Mouse (Mus musculus): ENCODE measurements around the gene Gm11037. TPM values are rescaled to one million over a fixed set of nuclear protein-coding genes. Genes with fewer than 3 reads are reported as not detected.
"Not testable (repeated sequence)": the region's sequence is repeated elsewhere in the genome, so short reads cannot be mapped to it uniquely, and the experiment has no call there.

The Gm11037 gene
- polyA plus RNA-seq, 1 experiment from 2014 or later = not detected

GRCm38 (mm10) chr2:131097087-131097486 is 36.2 kb upstream of the Gm11037 start:
- no peaks in the 10 kb centered on the region for H3K27me3 ChIP-seq (replicated peaks; ENCODE audit: control insufficient read depth, insufficient read depth, low read length)
- H3K4me1 ChIP-seq (ENCODE audit: control insufficient read depth, insufficient read depth, low read length) = peaks cover 9% of the 10 kb centered on the region
- no peak for ATAC-seq
- H3K9me3 ChIP-seq (ENCODE audit: control insufficient read depth, low read length) = no peaks in the 10 kb centered on the region
- H3K9ac ChIP-seq (ENCODE audit: low read depth, low read length) = no peak overlapping the region
- H3K36me3 ChIP-seq (ENCODE audit: control insufficient read depth, insufficient read depth, low read length) = no peaks in the 10 kb centered on the region
- no peak overlapping the region for H3K27ac ChIP-seq (ENCODE audit: low read length)
- 86% methylated on average over 4 of the region's 4 CpGs for WGBS
- H3K4me2 ChIP-seq (ENCODE audit: low read depth, low read length) = 0 out of 2 replicates have a peak overlapping the region, but pooled peaks have one; percentile 37
- H3K4me3 ChIP-seq (ENCODE audit: low read length) = no peak overlapping the region

- no peak overlapping the region for H3K4me3 ChIP-seq (ENCODE audit: low read length)
- no peaks in the 10 kb centered on the region for H3K36me3 ChIP-seq (ENCODE audit: control insufficient read depth, insufficient read depth, low read length)
- no peaks in the 10 kb centered on the region for H3K27me3 ChIP-seq (replicated peaks; ENCODE audit: control insufficient read depth, insufficient read depth, low read length)
- no peak overlapping the region for H3K4me2 ChIP-seq (ENCODE audit: low read depth, low read length)
- H3K9me3 ChIP-seq (ENCODE audit: control insufficient read depth, low read length) = no peaks in the 10 kb centered on the region
- H3K27ac ChIP-seq (ENCODE audit: low read length) = no peak overlapping the region
- ATAC-seq = no peak
- 0 out of 2 replicates have a peak, but pooled peaks cover 1% of the 10 kb centered on the region for H3K4me1 ChIP-seq (ENCODE audit: control insufficient read depth, insufficient read depth, low read length)
- no peak overlapping the region for H3K9ac ChIP-seq (ENCODE audit: low read depth, low read length)
- WGBS = 53% methylated on average over 3 of the region's 3 CpGs
These were observed 31.8 kb upstream of the Gm11037 start for GRCm38 (mm10) chr2:131101530-131101929.

GRCm38 (mm10) chr2:131104021-131104420 is 29.3 kb upstream of the Gm11037 start:
- no peak overlapping the region for H3K4me3 ChIP-seq (ENCODE audit: low read length)
- no peaks in the 10 kb centered on the region for H3K4me1 ChIP-seq (ENCODE audit: control insufficient read depth, insufficient read depth, low read length)
- no peaks in the 10 kb centered on the region for H3K36me3 ChIP-seq (ENCODE audit: control insufficient read depth, insufficient read depth, low read length)
- ATAC-seq = no peak
- no peaks in the 10 kb centered on the region for H3K9me3 ChIP-seq (ENCODE audit: control insufficient read depth, low read length)
- H3K27ac ChIP-seq (ENCODE audit: low read length) = no peak overlapping the region
- H3K27me3 ChIP-seq (replicated peaks; ENCODE audit: control insufficient read depth, insufficient read depth, low read length) = no peaks in the 10 kb centered on the region
- H3K9ac ChIP-seq (ENCODE audit: low read depth, low read length) = no peak overlapping the region
- H3K4me2 ChIP-seq (ENCODE audit: low read depth, low read length) = no peak overlapping the region
- WGBS = 88% methylated on average over 4 of the region's 4 CpGs

GRCm38 (mm10) chr2:131105061-131105460 is 28.2 kb upstream of the Gm11037 start:
- not testable (repeated sequence) for H3K27ac ChIP-seq (ENCODE audit: low read length); H3K4me3 ChIP-seq (ENCODE audit: low read length); H3K9ac ChIP-seq (ENCODE audit: low read depth, low read length); ATAC-seq; H3K4me1 ChIP-seq (ENCODE audit: control insufficient read depth, insufficient read depth, low read length); H3K9me3 ChIP-seq (ENCODE audit: control insufficient read depth, low read length); H3K4me2 ChIP-seq (ENCODE audit: low read depth, low read length); H3K27me3 ChIP-seq (replicated peaks; ENCODE audit: control insufficient read depth, insufficient read depth, low read length); H3K36me3 ChIP-seq (ENCODE audit: control insufficient read depth, insufficient read depth, low read length)
- WGBS = 69% methylated on average over 4 of the region's 4 CpGs

GRCm38 (mm10) chr2:131105989-131106388 is 27.3 kb upstream of the Gm11037 start:
- H3K27me3 ChIP-seq (replicated peaks; ENCODE audit: control insufficient read depth, insufficient read depth, low read length) = no peaks in the 10 kb centered on the region
- ATAC-seq = no peak
- no peaks in the 10 kb centered on the region for H3K36me3 ChIP-seq (ENCODE audit: control insufficient read depth, insufficient read depth, low read length)
- H3K4me1 ChIP-seq (ENCODE audit: control insufficient read depth, insufficient read depth, low read length) = no peaks in the 10 kb centered on the region
- WGBS = 88% methylated on average over 5 of the region's 5 CpGs
- no peak overlapping the region for H3K4me2 ChIP-seq (ENCODE audit: low read depth, low read length)
- no peaks in the 10 kb centered on the region for H3K9me3 ChIP-seq (ENCODE audit: control insufficient read depth, low read length)
- H3K9ac ChIP-seq (ENCODE audit: low read depth, low read length) = no peak overlapping the region
- H3K4me3 ChIP-seq (ENCODE audit: low read length) = no peak overlapping the region
- H3K27ac ChIP-seq (ENCODE audit: low read length) = no peak overlapping the region

- H3K27me3 ChIP-seq (replicated peaks; ENCODE audit: control insufficient read depth, insufficient read depth, low read length) = no peaks in the 10 kb centered on the region
- H3K36me3 ChIP-seq (ENCODE audit: control insufficient read depth, insufficient read depth, low read length) = no peaks in the 10 kb centered on the region
- no peaks in the 10 kb centered on the region for H3K9me3 ChIP-seq (ENCODE audit: control insufficient read depth, low read length)
- peak; percentile 83 for ATAC-seq
- no peak overlapping the region for H3K27ac ChIP-seq (ENCODE audit: low read length)
- H3K4me2 ChIP-seq (ENCODE audit: low read depth, low read length) = no peak overlapping the region
- no peak overlapping the region for H3K4me3 ChIP-seq (ENCODE audit: low read length)
- 58% methylated on average over 2 of the region's 2 CpGs for WGBS
- no peak overlapping the region for H3K9ac ChIP-seq (ENCODE audit: low read depth, low read length)
- no peaks in the 10 kb centered on the region for H3K4me1 ChIP-seq (ENCODE audit: control insufficient read depth, insufficient read depth, low read length)
These were observed 14.2 kb upstream of the Gm11037 start for GRCm38 (mm10) chr2:131118968-131119574.

GRCm38 (mm10) chr2:131124166-131124565 is 9.1 kb upstream of the Gm11037 start:
- no peaks in the 10 kb centered on the region for H3K9me3 ChIP-seq (ENCODE audit: control insufficient read depth, low read length)
- H3K4me1 ChIP-seq (ENCODE audit: control insufficient read depth, insufficient read depth, low read length) = peaks cover 24% of the 10 kb centered on the region
- H3K27ac ChIP-seq (ENCODE audit: low read length) = no peak overlapping the region
- H3K36me3 ChIP-seq (ENCODE audit: control insufficient read depth, insufficient read depth, low read length) = no peaks in the 10 kb centered on the region
- ATAC-seq = no peak
- H3K27me3 ChIP-seq (replicated peaks; ENCODE audit: control insufficient read depth, insufficient read depth, low read length) = no peaks in the 10 kb centered on the region
- no peak overlapping the region for H3K4me2 ChIP-seq (ENCODE audit: low read depth, low read length)
- H3K4me3 ChIP-seq (ENCODE audit: low read length) = no peak overlapping the region
- H3K9ac ChIP-seq (ENCODE audit: low read depth, low read length) = no peak overlapping the region
- 81% methylated on average over 3 of the region's 3 CpGs for WGBS

- ATAC-seq = no peak
- peaks cover 25% of the 10 kb centered on the region for H3K4me1 ChIP-seq (ENCODE audit: control insufficient read depth, insufficient read depth, low read length)
- no peak overlapping the region for H3K4me3 ChIP-seq (ENCODE audit: low read length)
- WGBS = 93% methylated on average over 9 of the region's 9 CpGs
- H3K36me3 ChIP-seq (ENCODE audit: control insufficient read depth, insufficient read depth, low read length) = no peaks in the 10 kb centered on the region
- H3K27me3 ChIP-seq (replicated peaks; ENCODE audit: control insufficient read depth, insufficient read depth, low read length) = no peaks in the 10 kb centered on the region
- H3K4me2 ChIP-seq (ENCODE audit: low read depth, low read length) = no peak overlapping the region
- no peak overlapping the region for H3K27ac ChIP-seq (ENCODE audit: low read length)
- H3K9me3 ChIP-seq (ENCODE audit: control insufficient read depth, low read length) = no peaks in the 10 kb centered on the region
- H3K9ac ChIP-seq (ENCODE audit: low read depth, low read length) = no peak overlapping the region
These were observed 7.9 kb upstream of the Gm11037 start for GRCm38 (mm10) chr2:131125157-131125963.

- WGBS = 59% methylated on average over 9 of the region's 9 CpGs
- H3K27ac ChIP-seq (ENCODE audit: low read length) = no peak overlapping the region; the same call in 1 of the 2 replicates
- peaks cover 25% of the 10 kb centered on the region for H3K4me1 ChIP-seq (ENCODE audit: control insufficient read depth, insufficient read depth, low read length)
- ATAC-seq = no peak
- no peaks in the 10 kb centered on the region for H3K27me3 ChIP-seq (replicated peaks; ENCODE audit: control insufficient read depth, insufficient read depth, low read length)
- H3K4me3 ChIP-seq (ENCODE audit: low read length) = no peak overlapping the region
- no peaks in the 10 kb centered on the region for H3K9me3 ChIP-seq (ENCODE audit: control insufficient read depth, low read length)
- no peaks in the 10 kb centered on the region for H3K36me3 ChIP-seq (ENCODE audit: control insufficient read depth, insufficient read depth, low read length)
- H3K9ac ChIP-seq (ENCODE audit: low read depth, low read length) = peak overlapping the region; percentile 80
- no peak overlapping the region for H3K4me2 ChIP-seq (ENCODE audit: low read depth, low read length)
These were observed 7.1 kb upstream of the Gm11037 start for GRCm38 (mm10) chr2:131125964-131126815.

Data from intestine, embryonic 16.5 days (tissue).